Mouse (Mus musculus) spleen, postnatal 36 days (tissue): ENCODE results near the gene Abcc4.

Source experiments
- DNase-seq, 2 experiments: peaks; one replicate each; pipeline ENCODE4 v3.0.0; 2022; ENCODE audit warnings: low spot score in 2 of 2, mixed read lengths in 1 of 2

Gene Abcc4

GRCm38 (mm10) chr14:118712889-118713288, 6.9 kb upstream of the Abcc4 start:
- no peak for DNase-seq

GRCm38 (mm10) chr14:118710945-118711344, 4.9 kb upstream of the Abcc4 start:
- DNase-seq, result no peak

DNA sequence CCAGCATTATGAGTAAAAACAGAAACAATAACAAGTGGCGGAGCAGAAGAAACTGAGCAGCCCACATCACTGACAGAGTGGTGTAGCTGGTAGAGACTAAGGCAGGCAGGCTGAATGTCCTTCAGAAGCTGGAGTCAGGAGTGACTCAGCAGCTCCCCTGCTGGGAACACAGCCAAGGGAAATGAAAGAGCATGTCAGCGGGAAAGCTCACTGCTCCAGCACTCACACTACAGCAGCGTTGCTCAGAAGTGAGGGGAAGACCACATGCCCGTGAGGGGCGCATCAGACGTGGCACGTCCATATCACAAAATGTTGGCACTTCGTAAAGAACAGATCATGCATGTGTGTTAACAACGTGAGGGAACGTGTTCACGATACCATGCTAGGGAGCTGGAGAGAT, 3.7 kb upstream of the Abcc4 start:
- DNase-seq, result peak; percentile 63 to 78

DNA sequence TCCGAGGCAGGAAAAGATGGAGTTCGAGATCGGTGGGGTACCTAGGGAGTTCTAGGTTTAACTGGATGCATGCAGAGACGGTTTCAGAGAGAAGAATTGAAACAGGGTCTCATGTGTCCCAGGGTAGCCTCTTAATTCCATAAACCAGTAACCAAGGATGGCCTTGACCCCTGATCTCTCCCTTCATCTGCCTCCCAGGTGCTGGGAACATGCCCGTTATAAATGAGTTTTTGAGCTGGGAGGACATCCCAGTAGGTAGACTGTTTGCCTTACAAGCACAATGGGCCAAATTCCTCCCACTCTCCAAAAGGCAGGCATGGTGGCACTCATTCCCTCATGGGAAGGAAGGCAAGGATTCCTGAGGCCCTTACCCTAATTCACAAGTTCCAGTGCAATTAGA, 2.1 kb upstream of the Abcc4 start:
- no peak for DNase-seq

DNA sequence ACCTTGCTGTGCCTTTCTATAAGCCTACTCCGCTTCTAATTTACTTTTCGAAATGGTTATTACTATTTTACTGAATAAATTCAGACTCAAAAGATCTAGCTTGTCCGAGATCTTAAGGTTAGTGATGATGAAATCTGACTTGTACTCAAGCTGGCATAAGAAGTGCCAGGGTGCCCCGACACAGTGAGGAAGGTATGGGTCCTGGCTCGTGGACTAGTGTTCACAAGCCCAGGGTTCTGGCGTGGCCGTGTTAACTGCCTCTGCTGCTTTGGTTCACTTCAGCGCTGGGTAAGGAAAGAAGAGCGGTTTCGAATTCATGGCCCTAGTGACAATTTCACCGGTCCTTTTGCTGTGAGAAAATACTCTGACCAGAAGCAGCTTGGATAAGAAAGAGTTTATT, 943 bp upstream of the Abcc4 start:
- DNase-seq, result no peak

- peak in 1 of 2 experiments; percentile 51 for DNase-seq
Measured at GRCm38 (mm10) chr14:118705465-118705807, 583 bp downstream of the Abcc4 start.

- no peak for DNase-seq
Measured at GRCm38 (mm10) chr14:118703363-118703762, 2.7 kb downstream of the Abcc4 start.

DNA sequence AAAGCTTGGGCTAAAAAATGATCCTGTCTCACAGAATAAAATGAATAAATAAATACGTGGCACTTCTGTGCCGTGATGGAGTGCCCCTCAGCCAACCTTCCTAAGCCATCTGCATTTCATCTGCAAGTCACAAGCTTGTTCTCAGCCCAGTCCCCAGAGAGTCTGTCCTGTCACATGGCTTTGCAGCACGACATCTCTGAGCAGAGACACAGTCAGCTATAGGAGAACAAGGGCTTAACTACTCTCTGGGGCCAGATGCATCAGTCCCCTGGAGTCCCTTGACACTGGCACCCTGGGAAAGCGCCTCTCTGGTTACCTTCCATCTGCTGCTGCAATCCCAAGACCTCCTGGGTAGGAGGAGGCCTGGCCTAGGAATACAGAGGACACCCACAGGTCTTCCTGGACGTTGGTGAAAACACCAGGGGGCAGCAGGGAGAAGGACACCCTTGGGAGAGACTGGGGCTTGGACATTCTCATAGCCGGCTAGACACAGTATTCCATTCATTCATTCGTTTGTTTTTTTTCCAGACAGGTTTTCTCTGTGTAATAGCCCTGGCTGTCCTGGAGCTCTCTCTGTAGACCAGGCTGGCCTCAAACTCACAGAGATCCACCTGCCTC, 3.9 kb downstream of the Abcc4 start:
- DNase-seq, result peak in 1 of 2 experiments; percentile 31

- no peak for DNase-seq
Measured at GRCm38 (mm10) chr14:118700576-118700975, 5.4 kb downstream of the Abcc4 start.

DNA sequence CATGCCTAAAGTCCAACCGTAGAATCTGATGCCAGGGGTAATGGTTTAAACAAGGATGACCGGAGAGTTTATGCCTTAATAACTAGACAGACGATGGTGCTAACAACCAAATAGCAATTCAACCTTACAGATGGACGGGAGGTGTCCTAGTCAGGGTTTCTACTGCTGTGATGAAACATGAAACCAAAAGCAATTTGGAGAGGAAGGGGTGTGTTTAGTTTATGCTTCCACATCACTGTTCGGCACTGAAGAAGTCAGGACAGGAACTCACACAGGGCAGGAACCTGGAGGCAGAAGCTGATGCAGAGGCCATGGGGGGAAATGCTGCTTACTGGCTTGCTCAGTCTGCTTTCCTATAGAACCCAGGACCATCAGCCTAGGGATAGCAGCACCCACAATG, 6.1 kb downstream of the Abcc4 start:
- DNase-seq, result peak in 1 of 2 experiments; percentile 24

DNA sequence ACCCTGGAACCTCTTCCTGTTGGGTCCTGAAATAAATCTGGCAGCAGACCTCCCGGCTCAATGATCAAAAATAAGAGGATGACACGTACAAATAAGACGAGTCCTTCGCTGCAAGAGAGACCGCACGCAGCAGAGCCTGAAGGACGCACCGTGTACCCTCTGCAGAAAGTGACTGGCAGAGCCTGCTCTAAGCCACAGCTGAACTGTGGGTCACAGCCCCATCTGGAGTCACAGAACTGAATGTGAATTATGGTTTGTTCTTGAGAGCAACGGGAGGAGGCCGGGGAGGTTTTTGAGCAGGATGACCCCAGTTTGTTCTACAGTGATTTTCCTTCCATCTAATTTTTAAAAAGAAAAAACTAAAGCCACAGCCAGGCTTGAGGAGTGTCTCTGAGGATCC, 6.5 kb downstream of the Abcc4 start:
- DNase-seq, result no peak

- DNase-seq, result no peak
Measured at GRCm38 (mm10) chr14:118696556-118697289, 9.3 kb downstream of the Abcc4 start.

DNA sequence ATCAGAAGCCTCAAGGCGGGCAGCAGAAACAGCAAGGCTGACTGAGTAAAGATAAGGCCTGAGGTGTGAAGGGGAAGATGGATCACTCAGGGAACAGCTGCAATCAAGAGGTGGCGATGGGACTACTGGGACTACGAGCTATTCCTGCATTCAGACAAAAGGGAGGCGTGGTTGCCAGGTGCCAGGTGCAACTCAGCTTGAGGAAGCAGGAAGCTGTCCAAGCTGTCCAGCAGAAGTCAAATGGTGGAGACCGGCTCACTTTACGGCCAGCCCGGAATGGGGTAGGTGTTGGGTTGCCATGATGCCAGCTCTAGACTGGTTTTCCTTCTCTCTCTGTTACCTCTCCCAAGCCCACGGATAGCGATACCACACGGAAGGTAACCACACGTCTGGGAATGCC, 10.2 kb downstream of the Abcc4 start:
- no peak for DNase-seq

DNA sequence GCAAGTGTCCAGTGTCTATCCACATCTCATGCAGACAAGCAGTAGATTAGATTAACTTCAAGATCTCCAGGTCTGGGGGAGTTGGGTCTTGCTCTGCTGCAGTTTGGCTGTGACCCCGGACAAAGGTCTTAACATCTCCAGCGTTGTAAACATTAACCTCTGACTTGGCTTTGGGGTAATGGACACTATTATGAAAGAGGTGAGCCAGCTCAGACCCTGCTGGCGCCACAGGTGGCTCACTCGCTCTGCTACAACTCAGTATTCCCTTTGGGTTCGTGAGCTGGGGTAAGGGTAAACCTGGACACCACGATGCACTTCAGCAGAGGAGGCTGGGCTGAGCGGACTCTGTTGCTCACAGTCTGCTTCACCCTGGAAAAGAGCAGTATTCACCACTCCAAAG, 11.7 kb downstream of the Abcc4 start:
- no peak for DNase-seq

DNA sequence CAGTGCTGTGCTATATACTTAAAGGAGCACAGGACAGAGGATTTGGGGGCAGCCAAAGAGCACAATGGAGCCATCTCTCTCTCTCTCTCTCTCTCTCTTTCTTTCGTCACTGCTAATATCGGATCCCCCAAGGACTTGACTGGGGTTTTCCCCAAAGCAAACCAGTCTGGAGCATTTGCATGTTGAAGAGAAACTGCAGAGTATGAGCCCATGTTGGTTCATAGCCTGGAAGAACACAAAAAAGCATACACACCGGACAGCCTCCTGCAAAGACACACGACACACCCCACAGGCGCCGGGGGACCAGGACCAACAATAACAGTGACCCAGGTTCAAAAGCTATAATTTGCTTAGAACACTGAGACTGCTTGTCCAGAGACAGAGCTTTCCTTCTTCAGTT, 14.1 kb downstream of the Abcc4 start:
- DNase-seq, result peak; percentile 73 to 76

GRCm38 (mm10) chr14:118691404-118691803, 14.6 kb downstream of the Abcc4 start:
- no peak for DNase-seq

- DNase-seq, result peak; percentile 24 to 29
Measured at GRCm38 (mm10) chr14:118690921-118691320, 15.1 kb downstream of the Abcc4 start.

GRCm38 (mm10) chr14:118690336-118690735, 15.7 kb downstream of the Abcc4 start:
- no peak for DNase-seq

- DNase-seq, result no peak
Measured at GRCm38 (mm10) chr14:118688643-118689042, 17.4 kb downstream of the Abcc4 start.

- DNase-seq, result no peak
Measured at GRCm38 (mm10) chr14:118686861-118687260, 19.2 kb downstream of the Abcc4 start.

DNA sequence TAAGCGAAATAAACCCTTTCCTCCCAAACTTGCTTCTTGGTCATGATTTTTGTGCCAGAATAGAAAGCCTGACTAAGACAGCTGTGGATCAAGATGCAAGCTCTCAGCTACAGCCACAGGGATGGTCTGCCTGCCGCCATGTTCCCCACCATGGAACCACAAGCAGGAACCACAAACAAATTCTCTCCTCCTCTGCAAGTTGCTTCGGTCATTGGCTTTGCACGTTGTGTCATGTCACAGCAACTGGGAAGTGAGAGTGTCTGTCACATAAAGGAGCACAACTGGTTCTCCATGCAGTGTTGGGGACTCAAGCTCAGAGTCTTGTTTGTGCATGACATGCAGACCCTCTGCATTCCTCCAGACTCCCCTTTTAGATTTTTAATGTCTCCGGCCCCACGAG, 20.4 kb downstream of the Abcc4 start:
- no peak for DNase-seq

DNA sequence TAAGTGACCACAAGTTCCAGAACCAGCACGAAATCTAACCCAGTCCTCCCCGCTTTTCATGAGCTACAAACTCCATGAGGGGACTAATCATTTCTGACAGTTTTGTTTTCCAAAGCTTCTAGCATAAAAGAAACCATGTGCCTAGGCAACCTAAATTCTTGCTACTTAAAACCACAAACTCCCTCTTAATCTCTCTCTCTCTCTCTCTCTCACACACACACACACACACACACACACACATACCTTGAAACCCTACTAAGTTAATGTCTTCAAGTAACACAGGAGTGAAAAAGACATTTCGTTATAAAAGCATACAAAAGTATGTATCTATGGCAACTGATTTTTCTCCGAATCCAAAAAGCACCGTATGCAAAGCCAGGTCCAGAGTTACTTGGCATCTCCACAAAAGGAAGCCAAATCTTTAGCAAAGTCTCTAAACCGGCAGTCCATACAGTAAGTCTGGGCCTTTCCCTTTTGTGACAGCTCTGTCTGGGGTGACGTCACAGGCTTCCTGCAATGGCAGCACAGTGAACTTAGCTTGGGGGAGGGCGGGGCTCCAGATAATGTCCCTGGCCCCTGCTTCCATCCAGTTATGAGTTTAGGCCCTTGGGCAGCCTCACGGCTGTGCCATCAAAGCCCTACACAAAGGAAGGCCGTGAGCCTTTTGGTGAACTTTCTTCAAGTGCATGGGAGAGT, 23.5 kb downstream of the Abcc4 start:
- no peak for DNase-seq

- DNase-seq, result no peak
Measured at GRCm38 (mm10) chr14:118681087-118681486, 24.9 kb downstream of the Abcc4 start.
